Mouse (Mus musculus) liver, embryonic 11.5 days (tissue): ENCODE data around the gene Hoxd3. TPM values are rescaled to one million over a fixed set of nuclear protein-coding genes. Genes with fewer than 3 reads are reported as not detected.
A peak's percentile ranks its signal among the peaks of the same experiment; 100 is the strongest.

Experiments
- ATAC-seq: fragments of 200-750 bp; cut with Nextera tagmentation; replicated peaks from 2 replicates; pipeline ENCODE4 v1.8.0; 2017; ENCODE audit warnings: moderate number of reproducible peaks, mild to moderate bottlenecking, moderate TSS enrichment, moderate library complexity; ENCODE audit not compliant: low FRiP score
- DNase-seq: peaks from one replicate; pipeline ENCODE4 v3.0.0-alpha.2; 2017; ENCODE audit warnings: low spot score
- H3K27ac ChIP-seq: fragments of 300-500 bp; sonication (generic); 2 replicates; pipeline ENCODE4 v1.5.1; 2014; ENCODE audit warnings: mild to moderate bottlenecking, low read depth, low read length, control low read depth
- H3K27me3 ChIP-seq: fragments of 300-500 bp; sonication (generic); replicated peaks from 2 replicates; pipeline ENCODE4 v1.6.1; 2014; ENCODE audit warnings: low read length, mixed read lengths; ENCODE audit not compliant: control insufficient read depth, insufficient read depth
- H3K36me3 ChIP-seq: fragments of 300-500 bp; sonication (generic); 2 replicates; pipeline ENCODE4 v1.6.1; 2014; ENCODE audit warnings: mild to moderate bottlenecking, low read length, moderate library complexity, mixed read lengths; ENCODE audit not compliant: control insufficient read depth, insufficient read depth
- H3K4me1 ChIP-seq: fragments of 300-500 bp; sonication (generic); replicated peaks from 2 replicates; pipeline ENCODE4 v1.6.1; 2014; ENCODE audit warnings: low read length, mixed read lengths; ENCODE audit not compliant: control insufficient read depth, insufficient read depth
- H3K4me2 ChIP-seq: fragments of 300-500 bp; sonication (generic); 2 replicates; pipeline ENCODE4 v1.6.1; 2014; ENCODE audit warnings: mild to moderate bottlenecking, control low read depth, moderate library complexity
- H3K4me3 ChIP-seq: fragments of 300-500 bp; sonication (generic); 2 replicates; pipeline ENCODE4 v1.5.1; 2014; ENCODE audit warnings: low read depth, low read length, control low read depth
- H3K9ac ChIP-seq: fragments of 300-500 bp; sonication (generic); 2 replicates; pipeline ENCODE4 v1.6.1; 2014; ENCODE audit warnings: low read depth, low read length, control low read depth
- H3K9me3 ChIP-seq: fragments of 300-500 bp; sonication (generic); 2 replicates; pipeline ENCODE4 v1.6.1; 2016; ENCODE audit warnings: low read length, inconsistent platforms, mixed read lengths; ENCODE audit not compliant: control insufficient read depth
- WGBS: fragments of 180-500 bp; shearing (Covaris S2); extraction: QIAGEN DNeasy Blood & Tissue Kit; methylation state at CpG from one replicate; pipeline ENCODE4 v1.1.7; 2014; 5-methylcytosine and 5-hydroxymethylcytosine counted together
- polyA plus RNA-seq: library from polyadenylated mRNA; unstranded; fragments of >200 nt; fragmentation: Nextera tagmentation; extraction: Ambion mirVana; gene quantifications from 2 replicates; pipeline ENCODE4 v1.2.1, GENCODE M21; 2014

Hoxd3 gene
- polyA plus RNA-seq, 1 experiment from 2014 or later = 0.47 TPM

DNA sequence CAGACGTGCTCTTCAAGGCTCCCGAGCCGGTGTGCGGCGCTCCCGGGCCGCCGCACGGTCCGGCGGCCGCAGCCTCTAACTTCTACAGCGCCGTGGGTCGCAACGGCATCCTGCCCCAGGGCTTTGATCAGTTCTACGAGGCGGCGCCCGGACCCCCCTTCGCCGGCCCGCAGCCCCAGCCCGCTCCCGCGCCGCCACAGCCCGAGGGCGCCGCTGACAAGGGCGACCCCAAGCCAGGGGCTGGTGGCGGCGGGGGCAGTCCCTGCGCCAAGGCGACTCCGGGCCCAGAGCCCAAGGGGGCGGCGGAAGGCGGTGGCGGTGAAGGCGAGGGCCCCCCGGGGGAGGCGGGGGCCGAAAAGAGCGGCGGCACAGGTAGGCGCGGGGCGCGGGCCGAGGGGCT is 28.9 kb upstream of the Hoxd3 start:
- Histone ChIP-seq H3K27ac (no peak overlapping the region), H3K4me2 (peak overlapping the region; percentile 25; the same call in 1 of the 2 replicates), H3K27me3 (peaks cover 99% of the 10 kb centered on the region), H3K36me3 (no peaks in the 10 kb centered on the region), H3K9ac (no peak overlapping the region), H3K4me3 (peak overlapping the region; percentile 14; the same call in 1 of the 2 replicates), H3K9me3 (no peaks in the 10 kb centered on the region), H3K4me1 (peaks cover 7% of the 10 kb centered on the region; the same call in 1 of the 2 replicates)
- ATAC-seq (no peak), DNase-seq (peak; percentile 31)
- WGBS = 2% methylated on average over 33 of the region's 51 CpGs

DNA sequence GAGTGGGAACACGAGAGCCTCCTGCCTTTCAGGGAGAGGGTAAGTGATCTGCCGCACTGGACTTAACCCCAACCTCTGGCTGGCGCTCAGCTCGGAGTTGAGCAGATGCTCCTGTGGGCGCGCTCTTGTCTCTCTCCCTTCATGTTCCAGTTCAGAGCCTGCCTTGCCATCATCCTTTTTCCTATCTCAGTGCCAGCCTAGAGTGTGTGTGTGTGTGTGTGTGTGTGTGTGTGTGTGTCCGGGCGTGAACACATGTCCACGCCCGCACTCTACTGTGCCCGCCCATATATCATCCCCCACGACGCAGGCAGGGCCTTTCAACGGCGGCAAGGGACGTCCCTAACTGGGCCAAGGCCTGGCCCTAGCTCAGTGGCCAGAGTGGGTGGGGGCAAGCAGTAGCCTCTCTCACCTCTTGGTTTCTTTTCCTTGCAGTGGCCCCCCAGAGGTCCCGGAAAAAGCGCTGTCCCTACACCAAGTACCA is 28.2 kb upstream of the Hoxd3 start:
- no peak for ATAC-seq
- under 1% methylated on average over 18 of the region's 18 CpGs for WGBS
- H3K9ac ChIP-seq = no peak overlapping the region
- H3K27me3 ChIP-seq = peaks cover 99% of the 10 kb centered on the region
- peak; percentile 39 for DNase-seq
- no peak overlapping the region for H3K27ac ChIP-seq
- peaks cover 7% of the 10 kb centered on the region; the same call in 1 of the 2 replicates for H3K4me1 ChIP-seq
- no peaks in the 10 kb centered on the region for H3K9me3 ChIP-seq
- no peak overlapping the region for H3K4me2 ChIP-seq
- H3K36me3 ChIP-seq = no peaks in the 10 kb centered on the region
- no peak overlapping the region for H3K4me3 ChIP-seq

DNA sequence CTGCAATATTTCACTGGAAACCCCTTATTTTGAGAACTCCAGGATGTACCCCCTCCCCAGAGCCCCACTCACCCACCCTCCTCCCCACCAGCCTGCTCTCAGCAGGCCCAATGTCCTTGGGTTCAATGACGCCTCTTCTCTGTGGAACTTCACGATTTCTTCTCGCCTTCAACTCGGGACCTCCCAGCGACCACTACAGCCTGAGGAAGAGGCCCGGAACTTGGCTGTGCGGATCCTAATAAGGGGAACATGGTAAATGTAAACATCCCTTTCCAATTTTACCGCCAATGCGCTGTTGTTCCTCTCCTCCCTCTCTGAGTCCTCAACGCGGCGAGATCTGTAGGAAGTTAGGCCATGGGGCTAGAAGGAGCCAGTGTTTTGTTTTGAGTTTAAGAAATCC is 27.6 kb upstream of the Hoxd3 start:
- DNase-seq (peak; percentile 32), ATAC-seq (no peak)
- no peak overlapping the region for H3K4me2 ChIP-seq
- no peak overlapping the region for H3K9ac ChIP-seq
- H3K4me1 ChIP-seq = peaks cover 7% of the 10 kb centered on the region; the same call in 1 of the 2 replicates
- 2% methylated on average over 12 of the region's 12 CpGs for WGBS
- no peaks in the 10 kb centered on the region for H3K36me3 ChIP-seq
- no peaks in the 10 kb centered on the region for H3K9me3 ChIP-seq
- H3K27me3 ChIP-seq = peaks cover 99% of the 10 kb centered on the region
- no peak overlapping the region for H3K4me3 ChIP-seq
- H3K27ac ChIP-seq = no peak overlapping the region

DNA sequence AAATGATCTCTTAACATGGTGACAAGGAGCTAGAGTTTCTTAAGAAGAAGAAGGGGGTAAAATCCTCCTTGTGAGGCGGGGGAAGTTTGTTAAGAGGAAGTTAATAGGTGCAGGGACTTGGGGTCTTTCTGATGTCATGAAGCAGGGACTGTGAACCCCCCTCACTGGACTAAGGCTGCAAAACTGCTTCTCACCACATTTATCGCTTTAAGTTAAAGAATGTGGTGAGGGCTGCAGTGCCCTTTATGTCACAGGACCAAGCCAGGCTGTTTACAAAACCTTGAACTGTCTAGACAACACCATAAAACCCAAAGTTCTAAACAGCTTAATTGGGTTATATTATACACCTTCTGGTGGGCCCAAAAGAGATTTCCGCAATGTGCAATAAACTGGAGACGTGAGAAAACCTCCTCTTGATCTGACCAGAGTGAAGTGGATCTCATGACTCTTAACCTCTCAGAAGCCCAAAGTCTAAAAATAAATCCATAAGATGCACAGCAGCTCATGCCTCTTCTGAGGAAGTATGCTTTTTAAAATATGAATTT is 26.6 kb upstream of the Hoxd3 start:
- DNase-seq (no peak), ATAC-seq (no peak)
- Histone ChIP-seq H3K4me2 (no peak overlapping the region), H3K4me3 (no peak overlapping the region), H3K27ac (no peak overlapping the region), H3K4me1 (peaks cover 7% of the 10 kb centered on the region; the same call in 1 of the 2 replicates), H3K9ac (no peak overlapping the region), H3K36me3 (no peaks in the 10 kb centered on the region), H3K27me3 (peaks cover 99% of the 10 kb centered on the region), H3K9me3 (no peaks in the 10 kb centered on the region)
- 18% methylated on average over 4 of the region's 4 CpGs for WGBS

DNA sequence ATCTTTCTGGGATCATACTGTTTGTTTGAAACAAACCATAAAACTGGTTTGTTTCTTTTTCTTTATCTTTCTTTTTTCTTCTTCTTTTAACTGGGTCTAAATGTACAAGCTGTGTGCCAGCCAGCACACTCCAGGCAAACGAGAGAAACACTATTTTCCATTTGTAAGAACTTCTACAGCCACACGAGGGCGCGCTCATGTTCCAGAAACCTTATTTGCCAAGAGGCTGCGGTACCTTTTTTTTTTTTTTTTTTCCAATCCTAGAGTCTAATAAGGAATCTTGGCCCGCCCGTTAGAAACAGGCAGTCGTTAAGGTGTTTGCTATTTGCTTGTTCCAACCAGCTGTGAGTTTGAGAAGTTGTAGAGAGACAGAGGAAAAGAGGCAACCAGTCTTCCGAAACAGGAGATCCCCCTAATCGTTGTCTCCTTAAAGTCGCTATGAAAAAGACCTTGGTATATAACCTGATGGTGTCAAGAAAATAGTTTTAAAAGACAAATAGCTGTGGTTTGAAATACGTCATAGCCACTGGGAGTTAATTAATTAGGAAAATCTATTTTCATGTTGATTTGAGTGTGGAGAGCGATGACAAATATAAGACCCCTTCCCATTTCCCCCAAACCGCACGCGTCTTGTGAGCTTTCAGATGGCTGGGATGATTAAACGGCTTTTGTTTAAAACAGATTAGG is 25.3 kb upstream of the Hoxd3 start:
- H3K9me3 ChIP-seq = no peaks in the 10 kb centered on the region
- WGBS = 6% methylated on average over 17 of the region's 17 CpGs
- no peak overlapping the region for H3K9ac ChIP-seq
- H3K27ac ChIP-seq = no peak overlapping the region
- DNase-seq (peak; percentile 61), ATAC-seq (no peak)
- no peak overlapping the region for H3K4me3 ChIP-seq
- no peaks in the 10 kb centered on the region for H3K36me3 ChIP-seq
- H3K27me3 ChIP-seq = peaks cover 97% of the 10 kb centered on the region
- H3K4me1 ChIP-seq = peaks cover 7% of the 10 kb centered on the region; the same call in 1 of the 2 replicates
- no peak overlapping the region for H3K4me2 ChIP-seq

DNA sequence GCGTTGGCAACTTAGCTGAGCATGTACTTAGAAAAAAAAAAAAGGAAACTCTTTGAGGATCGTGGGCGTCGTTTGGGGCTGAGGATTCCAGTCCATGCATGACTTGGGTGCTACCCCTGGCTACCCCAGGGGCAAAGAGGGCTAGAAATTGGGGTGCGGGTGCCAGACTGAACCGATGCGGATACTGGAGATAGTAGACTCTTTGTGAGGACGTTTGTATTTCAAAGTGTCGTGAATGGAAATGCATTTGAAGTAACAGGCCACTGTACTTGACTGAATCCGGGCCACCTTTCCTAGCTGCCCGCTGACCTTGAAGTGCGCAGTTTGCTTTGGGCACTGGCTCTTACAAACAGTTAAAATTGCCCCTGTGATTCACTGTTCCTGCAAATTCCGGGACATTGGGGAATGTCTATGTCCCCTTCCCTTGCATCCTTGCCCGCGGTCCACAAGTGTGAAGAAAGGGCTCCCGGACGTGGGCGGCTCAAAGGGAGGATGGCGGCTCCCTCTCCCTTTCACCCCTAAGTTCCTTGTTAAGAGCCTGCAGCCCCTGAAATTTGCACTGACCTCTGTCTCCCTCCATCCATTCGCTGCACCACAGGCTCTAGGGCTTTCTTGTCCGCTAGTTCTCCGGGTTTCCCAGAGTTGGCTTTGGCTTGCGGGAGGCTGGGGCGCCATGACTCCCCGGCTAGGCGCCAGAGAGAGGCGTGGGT is 24.6 kb upstream of the Hoxd3 start:
- Histone ChIP-seq H3K36me3 (no peaks in the 10 kb centered on the region), H3K27ac (no peak overlapping the region), H3K27me3 (peaks cover 97% of the 10 kb centered on the region), H3K4me2 (no peak overlapping the region), H3K9ac (no peak overlapping the region), H3K4me1 (peaks cover 4% of the 10 kb centered on the region; the same call in 1 of the 2 replicates), H3K4me3 (no peak overlapping the region), H3K9me3 (no peaks in the 10 kb centered on the region)
- ATAC-seq = no peak
- peak; percentile 30 for DNase-seq
- WGBS = 1% methylated on average over 27 of the region's 27 CpGs

DNA sequence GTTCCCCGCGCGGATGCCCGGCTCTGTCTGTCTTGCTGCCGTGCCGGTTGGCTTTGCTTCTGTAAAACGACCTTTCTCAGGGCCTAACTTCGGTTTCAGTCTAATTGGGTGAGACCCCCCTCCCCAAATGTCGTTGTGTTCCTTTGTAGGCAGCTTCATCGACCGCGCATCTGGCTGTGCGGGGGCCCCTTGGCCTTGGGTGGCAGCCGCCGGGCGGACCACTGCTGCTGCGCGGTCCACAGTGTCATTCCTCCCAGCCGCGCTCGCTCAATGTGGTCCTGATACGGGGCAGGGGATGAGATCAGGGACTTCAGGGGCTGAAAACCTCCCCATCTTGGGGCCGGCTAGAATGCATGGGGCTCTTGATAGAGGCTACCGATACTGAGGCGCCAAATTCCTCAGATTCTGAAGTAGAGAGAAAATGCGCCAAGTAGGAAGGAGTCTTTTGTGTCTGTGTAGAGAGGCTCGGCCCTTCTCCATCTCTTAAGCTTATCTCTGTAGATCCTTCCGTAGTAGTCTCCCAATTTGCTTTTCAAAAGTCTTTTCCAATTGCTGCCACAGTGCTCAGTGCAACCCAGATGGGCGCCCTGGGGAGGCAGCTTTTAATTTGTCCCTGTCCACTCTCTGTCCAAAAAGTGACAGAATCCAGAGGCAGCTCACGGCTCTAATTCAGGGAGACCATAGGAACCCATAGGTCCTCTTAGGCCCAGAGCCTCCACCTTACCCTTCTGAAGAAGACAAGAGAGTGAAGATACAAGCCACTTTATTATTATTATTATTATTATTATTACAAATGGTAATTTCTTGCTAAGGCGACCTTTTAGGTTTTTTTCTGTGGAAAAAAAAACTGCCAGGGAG is 23.8 kb upstream of the Hoxd3 start:
- no peak for ATAC-seq
- peak; percentile 33 for DNase-seq
- 2% methylated on average over 31 of the region's 31 CpGs for WGBS
- Histone ChIP-seq H3K4me3 (no peak overlapping the region), H3K4me2 (no peak overlapping the region), H3K27ac (no peak overlapping the region), H3K36me3 (no peaks in the 10 kb centered on the region), H3K9me3 (no peaks in the 10 kb centered on the region), H3K4me1 (no peaks in the 10 kb centered on the region), H3K27me3 (peaks cover 97% of the 10 kb centered on the region), H3K9ac (no peak overlapping the region)
